In genomic region chr2:53061363-53062000, GRCm38 (mm10) we compare ENCODE assay signal across 15 mouse cellular contexts.
DNase-seq lines count a peak whose midpoint lies in the region; ATAC-seq lines count a peak whose summit lies in the region.
"Had no signal": no experiment of that assay in that cellular context is flagged by ENCODE, and none has a peak within 500 bp of the region (broad histone marks: within the 10 kb centered on the region; RNA-seq: fewer than 3 reads in every experiment).

No protein-coding gene starts in this region.

- no peaks in the 10 kb centered on the region for H3K27me3 ChIP-seq in hindbrain, embryonic 15.5 days
- H3K27me3 ChIP-seq in hindbrain, embryonic 14.5 days (ENCODE audit: control insufficient read depth, insufficient read depth, low read length) = no peaks in the 10 kb centered on the region
- no peaks in the 10 kb centered on the region for H3K27me3 ChIP-seq in heart, embryonic 12.5 days (replicated peaks)
- H3K27me3 ChIP-seq: liver, embryonic 12.5 days had no signal

- H3K27ac ChIP-seq in hindbrain, embryonic 15.5 days (replicated peaks) = no peak overlapping the region
- H3K27ac ChIP-seq in hindbrain, embryonic 14.5 days = no peak overlapping the region
- H3K27ac ChIP-seq in heart, embryonic 12.5 days (ENCODE audit: poor library complexity, severe bottlenecking) = no peak overlapping the region
- H3K27ac ChIP-seq: liver, embryonic 12.5 days; midbrain, embryonic 10.5 days had no signal

- DNase-seq in hindbrain, embryonic 14.5 days (ENCODE audit: low spot score) = no peak
- DNase-seq in cerebellum, adult 18-20 months = peak; percentile 59 to 61
- DNase-seq in cerebellum, postnatal 36 days = peak; percentile 51 to 66
- peak; percentile 53 to 83 for DNase-seq in layer of hippocampus, postnatal 14 days (ENCODE audit: low spot score in 2 of 2)
- no peak for DNase-seq in embryo, embryonic 10.5 days (ENCODE audit: low spot score)
- DNase-seq: adrenal gland, postnatal 14 days; heart, adult 11 months; heart, postnatal 14 days; kidney, postnatal 25 days had no signal

- peak; percentile 52; the same call in 1 of the 2 replicates for ATAC-seq in hindbrain, embryonic 15.5 days (ENCODE audit: low FRiP score, low read depth)
- no peak for ATAC-seq in hindbrain, embryonic 14.5 days (ENCODE audit: low FRiP score)
- no peak for ATAC-seq in heart, embryonic 12.5 days (ENCODE audit: insufficient number of reproducible peaks, low FRiP score)
- ATAC-seq: intestine, postnatal 0 days; liver, embryonic 12.5 days; lung, postnatal 0 days had no signal

- no peaks in the 10 kb centered on the region for H3K36me3 ChIP-seq in hindbrain, embryonic 15.5 days
- 0 out of 2 replicates have a peak, but pooled peaks cover 4% of the 10 kb centered on the region for H3K36me3 ChIP-seq in hindbrain, embryonic 14.5 days (replicated peaks; ENCODE audit: control insufficient read depth, insufficient read depth)
- H3K36me3 ChIP-seq in heart, embryonic 12.5 days = no peaks in the 10 kb centered on the region
- H3K36me3 ChIP-seq: liver, embryonic 12.5 days had no signal

- 67% methylated on average over 9 of the region's 9 CpGs for WGBS in hindbrain, embryonic 15.5 days
- WGBS in hindbrain, embryonic 14.5 days = 71% methylated on average over 9 of the region's 9 CpGs
- WGBS in heart, embryonic 12.5 days = 84% methylated on average over 9 of the region's 9 CpGs

- peaks cover 9% of the 10 kb centered on the region for H3K4me1 ChIP-seq in hindbrain, embryonic 15.5 days (replicated peaks)
- 0 out of 2 replicates have a peak, but pooled peaks cover 9% of the 10 kb centered on the region for H3K4me1 ChIP-seq in hindbrain, embryonic 14.5 days (replicated peaks; ENCODE audit: control insufficient read depth, insufficient read depth, low read length)
- no peaks in the 10 kb centered on the region for H3K4me1 ChIP-seq in heart, embryonic 12.5 days (replicated peaks)
- H3K4me1 ChIP-seq: liver, embryonic 12.5 days; midbrain, embryonic 10.5 days had no signal

- no peak overlapping the region for H3K4me3 ChIP-seq in hindbrain, embryonic 15.5 days
- H3K4me3 ChIP-seq in hindbrain, embryonic 14.5 days (replicated peaks; ENCODE audit: low read length) = no peak overlapping the region
- H3K4me3 ChIP-seq in heart, embryonic 12.5 days = no peak overlapping the region
- H3K4me3 ChIP-seq: liver, embryonic 12.5 days; midbrain, embryonic 10.5 days had no signal

- no peak overlapping the region for H3K4me2 ChIP-seq in hindbrain, embryonic 15.5 days
- no peak overlapping the region for H3K4me2 ChIP-seq in hindbrain, embryonic 14.5 days (replicated peaks)
- no peak overlapping the region for H3K4me2 ChIP-seq in heart, embryonic 12.5 days
- H3K4me2 ChIP-seq: liver, embryonic 12.5 days had no signal

- H3K9ac ChIP-seq in hindbrain, embryonic 15.5 days = no peak overlapping the region
- no peak overlapping the region for H3K9ac ChIP-seq in hindbrain, embryonic 14.5 days
- no peak overlapping the region for H3K9ac ChIP-seq in heart, embryonic 12.5 days
- H3K9ac ChIP-seq: liver, embryonic 12.5 days had no signal

- no peaks in the 10 kb centered on the region for H3K9me3 ChIP-seq in hindbrain, embryonic 15.5 days
- H3K9me3 ChIP-seq in hindbrain, embryonic 14.5 days (ENCODE audit: control insufficient read depth, low read length) = no peaks in the 10 kb centered on the region
- no peaks in the 10 kb centered on the region for H3K9me3 ChIP-seq in heart, embryonic 12.5 days (replicated peaks)
- H3K9me3 ChIP-seq: liver, embryonic 12.5 days; midbrain, embryonic 10.5 days had no signal

Comparison
In these comparisons a context has a peak if more than half of its experiments do, and no peak if none do; other contexts are left out.
1. DNase-seq: peak in cerebellum, adult 18-20 months (2 of 2), cerebellum, postnatal 36 days (2 of 2) and layer of hippocampus, postnatal 14 days (2 of 2); none in hindbrain, embryonic 14.5 days (single experiment) and embryo, embryonic 10.5 days (single experiment).